Mouse (Mus musculus): Measurements from ENCODE around the gene Mgat5.

Mgat5 gene

GRCm38 (mm10) chr1:127217665-127218064 is 12.8 kb downstream of the Mgat5 start:
- no peak for DNase-seq (ENCODE audit: low read depth, low spot score)

DNA sequence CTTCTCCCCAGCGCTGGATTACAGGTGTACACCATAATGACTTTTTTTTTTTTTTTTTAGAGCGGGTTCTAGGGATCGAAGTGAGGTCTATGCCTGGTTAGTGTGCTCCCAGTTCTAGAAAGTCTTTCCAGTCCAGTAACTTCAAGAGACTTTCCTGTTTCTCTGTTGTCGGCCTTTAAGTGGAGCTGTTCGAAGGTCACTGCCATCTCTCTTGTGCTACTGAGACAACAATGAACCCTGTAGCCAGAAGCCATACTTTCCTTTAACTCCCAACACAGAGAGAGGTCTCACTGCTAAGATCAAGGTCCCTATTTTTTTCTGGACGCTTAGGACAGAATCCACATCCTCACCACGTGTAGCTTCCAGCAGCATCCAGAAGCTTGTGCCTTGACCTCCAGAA is 13.4 kb downstream of the Mgat5 start:
- no peak for DNase-seq (ENCODE audit: low read depth, low spot score)

DNA sequence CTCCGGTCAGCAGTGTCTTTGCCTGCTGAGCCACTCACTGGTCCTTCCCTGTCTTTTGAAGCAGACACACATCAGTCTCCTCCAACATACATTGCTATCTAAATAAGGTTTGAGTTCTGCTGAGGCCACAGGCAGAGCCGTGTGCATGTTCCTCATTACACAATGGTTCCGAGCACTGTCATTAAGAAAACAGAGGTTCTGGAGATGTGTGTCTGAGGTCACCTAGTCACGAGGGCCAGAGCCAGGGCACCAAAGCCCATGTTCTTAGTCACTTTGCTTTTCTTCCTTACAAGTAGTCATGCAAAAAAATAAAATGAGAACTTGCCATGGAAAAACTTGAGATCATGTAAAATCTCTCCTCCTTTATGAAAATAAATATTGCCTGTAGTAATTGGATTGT is 14.3 kb downstream of the Mgat5 start:
- no peak for DNase-seq (ENCODE audit: low read depth, low spot score)

DNA sequence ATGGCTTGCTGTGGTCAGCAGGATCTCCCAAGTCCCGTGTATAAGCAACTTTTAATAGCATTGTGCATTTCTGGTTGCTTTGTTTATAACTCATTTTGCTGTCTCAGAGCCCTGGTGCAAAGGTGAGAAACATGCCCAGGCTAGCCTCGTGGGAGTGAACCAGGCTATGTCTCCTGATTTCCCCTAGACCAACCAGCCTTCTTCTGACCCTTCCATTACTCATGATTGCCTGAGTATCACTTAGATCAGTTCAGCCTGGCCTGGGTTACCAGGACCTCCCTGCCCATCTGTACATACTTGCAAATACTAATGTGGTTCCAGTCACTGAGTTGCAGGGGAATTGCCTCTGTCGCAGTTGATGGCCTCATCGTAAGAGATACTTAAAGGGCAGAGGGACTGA is 14.8 kb downstream of the Mgat5 start:
- DNase-seq (ENCODE audit: low read depth, low spot score): no peak

- DNase-seq (ENCODE audit: low read depth, low spot score): no peak
These were observed 17.4 kb downstream of the Mgat5 start for GRCm38 (mm10) chr1:127221998-127222736.

DNA sequence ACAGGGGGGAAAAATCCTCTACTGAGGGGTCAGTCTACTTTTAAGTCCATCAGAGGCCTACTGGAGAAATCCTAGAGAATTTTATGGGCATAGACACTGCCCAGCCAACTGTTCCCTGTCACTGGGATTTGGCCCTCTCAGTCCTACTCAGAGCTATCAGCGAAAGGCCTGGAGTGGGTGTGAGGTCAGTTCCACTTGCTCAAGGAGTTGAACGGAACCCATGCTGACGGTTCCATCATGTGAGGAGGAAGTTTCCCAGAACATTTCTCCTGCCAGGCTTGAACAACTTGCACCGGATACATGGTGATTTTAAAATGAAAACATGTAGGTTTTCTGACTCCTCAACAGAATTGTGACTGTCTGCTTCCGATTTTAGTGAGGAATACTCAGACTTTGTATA is 20.2 kb downstream of the Mgat5 start:
- DNase-seq (ENCODE audit: low read depth, low spot score): no peak

DNA sequence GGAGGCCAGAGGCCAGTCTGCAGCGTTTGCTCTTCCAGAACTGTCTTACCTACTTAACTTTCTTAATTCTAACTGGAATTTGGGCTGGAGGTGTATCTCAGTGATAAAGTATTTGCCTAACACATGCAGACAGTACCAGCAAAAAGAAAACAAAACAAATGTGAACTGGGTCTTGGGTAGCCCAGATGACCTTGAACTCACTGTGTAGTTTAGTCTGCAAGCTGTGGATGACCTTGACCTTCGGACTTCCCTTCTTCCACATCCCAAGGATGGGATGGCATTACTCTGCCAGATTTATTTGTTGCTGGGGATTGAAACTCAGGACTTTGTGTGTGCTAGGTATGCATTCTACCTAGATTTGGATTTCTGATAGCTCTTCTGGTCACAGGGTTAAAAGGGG is 24.2 kb downstream of the Mgat5 start:
- no peak for DNase-seq (ENCODE audit: low read depth, low spot score)

DNA sequence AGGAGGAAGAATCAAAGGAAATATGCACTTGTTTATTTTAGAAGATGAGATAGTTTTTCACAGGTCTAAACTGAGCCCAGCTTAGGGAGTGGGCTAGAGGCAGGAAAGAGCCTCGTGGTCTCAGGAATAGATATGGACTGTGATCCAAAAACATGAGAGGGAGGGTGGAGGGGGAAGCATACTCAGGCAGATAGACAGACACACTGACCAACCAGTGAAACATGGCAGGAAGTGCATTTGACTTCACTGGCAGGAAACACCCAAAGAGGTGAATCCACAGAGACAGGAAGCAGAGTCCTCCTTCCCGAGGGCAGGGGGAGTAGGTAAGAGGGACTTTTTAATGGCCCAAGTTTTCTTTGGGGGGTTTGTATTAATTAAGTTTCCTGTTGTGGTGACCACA is 25.7 kb downstream of the Mgat5 start:
- DNase-seq (ENCODE audit: low read depth, low spot score): no peak

DNA sequence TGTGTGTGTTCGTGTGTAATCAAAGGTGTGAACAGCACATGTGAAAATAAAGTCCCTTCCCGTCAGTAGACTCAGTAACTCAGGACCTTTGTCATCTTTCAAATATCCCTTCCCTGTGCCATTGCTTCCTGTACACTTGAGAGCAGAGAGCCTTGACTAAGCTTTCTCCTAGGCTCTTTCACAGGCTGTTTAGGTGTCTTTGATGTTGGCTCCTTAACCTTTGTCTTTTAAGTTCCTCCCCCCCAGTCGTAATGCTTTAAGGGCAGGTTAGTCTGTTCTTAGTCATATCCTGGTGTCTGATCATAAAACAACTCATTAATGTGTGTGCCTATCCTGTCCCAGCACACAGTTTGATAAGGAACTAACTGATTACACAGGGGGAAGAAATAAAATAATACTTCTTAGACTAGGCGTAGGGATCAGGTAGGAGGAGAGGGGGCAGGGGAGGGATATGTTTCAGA is 28.4 kb downstream of the Mgat5 start:
- no peak for DNase-seq (ENCODE audit: low read depth, low spot score)

GRCm38 (mm10) chr1:127235157-127235556 is 30.3 kb downstream of the Mgat5 start:
- no peak for DNase-seq (ENCODE audit: low read depth, low spot score)

- no peak for DNase-seq (ENCODE audit: low read depth, low spot score)
These were observed 31.6 kb downstream of the Mgat5 start for GRCm38 (mm10) chr1:127236396-127236795.

DNA sequence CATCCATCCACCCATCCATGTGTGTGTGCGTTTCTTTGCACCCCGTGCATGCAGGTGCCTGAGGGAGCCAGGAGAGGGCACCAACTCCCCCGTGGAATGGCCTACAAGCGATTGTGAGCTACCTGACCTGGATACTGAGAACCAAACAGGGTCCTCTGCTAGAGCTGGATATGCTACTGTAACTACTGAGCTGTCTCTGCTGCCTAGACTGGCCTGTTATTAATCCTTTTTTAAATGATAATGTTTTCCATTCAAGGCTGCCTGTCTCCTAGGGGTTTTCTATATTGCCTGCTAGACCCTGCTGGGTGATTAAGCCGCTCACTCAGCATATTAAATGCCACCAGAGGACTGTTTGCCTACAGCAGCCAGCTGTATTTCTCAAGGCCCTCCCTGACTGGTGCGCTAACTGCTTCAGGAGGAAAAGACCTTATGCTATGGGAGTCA is 34.1 kb downstream of the Mgat5 start:
- DNase-seq (ENCODE audit: low read depth, low spot score): no peak

DNA sequence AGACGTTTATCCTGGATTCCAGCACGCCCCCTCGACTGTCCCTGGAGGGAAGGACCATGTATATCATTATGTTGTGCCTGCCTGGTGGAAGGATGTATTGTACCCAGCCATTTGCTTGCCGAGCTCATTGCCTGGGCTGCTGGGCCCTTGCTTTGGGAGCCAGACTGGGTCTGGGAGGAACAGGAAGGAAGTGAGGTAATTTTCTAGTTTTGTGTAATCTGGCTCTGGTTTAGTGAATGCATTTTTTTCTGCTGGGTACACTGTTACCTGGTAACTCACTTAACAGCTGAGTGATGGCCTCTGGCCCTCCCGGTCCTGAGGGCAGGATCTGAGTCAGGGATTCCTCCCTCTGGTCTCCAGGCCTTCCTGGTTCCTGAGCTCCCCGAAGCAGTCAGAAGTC is 35.1 kb downstream of the Mgat5 start:
- no peak for DNase-seq (ENCODE audit: low read depth, low spot score)

DNA sequence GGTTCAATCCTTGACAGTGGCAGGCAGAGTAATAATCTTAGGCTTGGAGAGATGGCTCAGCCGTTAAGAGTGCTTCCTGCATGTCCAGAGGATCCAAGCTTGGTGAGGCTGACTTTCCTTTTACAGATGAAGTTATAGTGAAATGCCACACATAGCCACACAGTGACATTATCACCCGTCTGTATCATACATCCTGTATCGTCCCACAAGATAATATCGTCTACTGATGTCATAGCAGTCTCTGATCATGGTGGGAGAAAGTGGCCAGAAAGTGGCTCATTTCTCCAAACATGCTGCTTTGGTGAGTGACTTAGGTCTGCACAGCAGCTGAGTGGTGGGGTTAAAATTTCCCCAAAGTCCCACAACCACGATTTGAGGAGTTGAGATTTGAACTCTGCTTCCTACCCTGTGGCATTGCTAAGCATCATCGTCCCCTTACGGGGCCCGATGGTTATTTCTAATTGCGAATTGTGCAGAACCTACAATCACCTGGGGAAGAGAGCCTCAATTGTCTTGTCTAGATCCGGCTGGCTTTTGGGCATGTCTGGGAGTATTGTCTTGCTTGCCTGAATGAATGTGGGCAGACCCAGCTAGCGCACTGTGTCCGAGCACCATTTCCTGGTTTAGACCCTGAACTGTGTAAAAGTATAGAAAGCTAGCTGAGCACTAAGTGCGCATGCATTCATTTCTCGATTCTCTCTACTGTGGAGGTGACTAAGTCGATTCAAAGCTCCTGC is 37.5 kb downstream of the Mgat5 start:
- no peak for DNase-seq (ENCODE audit: low read depth, low spot score)

- DNase-seq (ENCODE audit: low read depth, low spot score): no peak
These were observed 38.2 kb downstream of the Mgat5 start for GRCm38 (mm10) chr1:127242888-127243588.

- no peak for DNase-seq (ENCODE audit: low read depth, low spot score)
These were observed 39.4 kb downstream of the Mgat5 start for GRCm38 (mm10) chr1:127244054-127244770.

DNA sequence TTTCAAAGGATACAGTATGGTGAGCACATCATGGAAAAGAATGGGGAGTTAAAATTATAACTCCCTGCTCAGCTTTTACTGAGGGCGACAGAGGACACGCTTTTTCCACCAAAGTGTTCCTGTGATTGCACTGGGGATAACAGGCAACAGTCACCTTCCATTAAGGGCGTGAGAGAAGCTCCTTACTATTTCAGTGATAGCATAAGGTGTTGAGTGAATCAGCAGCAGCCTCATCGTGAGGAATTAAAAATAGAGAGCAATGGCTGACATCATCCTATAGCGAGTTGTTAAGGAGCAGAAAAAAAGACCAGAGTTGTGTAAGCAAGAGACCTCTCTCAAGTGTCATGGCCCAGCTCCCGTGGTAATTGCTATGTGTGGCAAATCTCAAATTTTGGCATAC is 41.3 kb downstream of the Mgat5 start:
- no peak for DNase-seq (ENCODE audit: low read depth, low spot score)

GRCm38 (mm10) chr1:127248433-127248832 is 43.6 kb downstream of the Mgat5 start:
- DNase-seq (ENCODE audit: low read depth, low spot score): no peak

- no peak for DNase-seq (ENCODE audit: low read depth, low spot score)
These were observed 44.8 kb downstream of the Mgat5 start for GRCm38 (mm10) chr1:127249621-127250020.

GRCm38 (mm10) chr1:127250313-127250712 is 45.5 kb downstream of the Mgat5 start:
- no peak for DNase-seq (ENCODE audit: low read depth, low spot score)

DNA sequence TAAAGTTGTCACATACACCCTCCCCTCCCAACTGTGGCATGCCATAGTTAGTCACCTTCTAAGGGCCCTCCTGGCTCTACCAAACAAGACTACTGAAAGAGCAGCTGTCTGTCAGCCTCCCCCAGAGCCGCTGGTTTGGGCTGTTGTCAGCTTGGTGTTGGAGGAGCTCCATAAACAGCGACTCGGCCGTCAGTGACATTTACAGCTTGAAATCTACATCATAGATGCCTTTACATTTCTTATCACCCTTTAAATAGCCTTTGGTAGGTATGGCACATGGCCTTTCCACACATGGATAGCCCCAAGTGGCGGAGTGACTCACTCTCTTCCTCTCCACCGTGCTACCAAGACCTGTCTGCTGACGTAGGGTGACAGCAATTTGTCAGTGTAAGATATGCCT is 46.9 kb downstream of the Mgat5 start:
- DNase-seq (ENCODE audit: low read depth, low spot score): no peak

GRCm38 (mm10) chr1:127257005-127257404 is 52.2 kb downstream of the Mgat5 start:
- no peak for DNase-seq (ENCODE audit: low read depth, low spot score)
